Mouse (Mus musculus) liver, embryonic 14.5 days (tissue): Measurements from ENCODE around the gene Chrnd.

Source experiments
- CTCF ChIP-seq: IDR thresholded peaks from 2 replicates; pipeline ENCODE4 v1.5.1; 2016; ENCODE audit warnings: antibody characterized with exemption, low read depth, control low read depth
- EP300 ChIP-seq: IDR thresholded peaks from 2 replicates; pipeline ENCODE4 v1.6.1; 2016; ENCODE audit warnings: antibody characterized with exemption, low read depth

DNA sequence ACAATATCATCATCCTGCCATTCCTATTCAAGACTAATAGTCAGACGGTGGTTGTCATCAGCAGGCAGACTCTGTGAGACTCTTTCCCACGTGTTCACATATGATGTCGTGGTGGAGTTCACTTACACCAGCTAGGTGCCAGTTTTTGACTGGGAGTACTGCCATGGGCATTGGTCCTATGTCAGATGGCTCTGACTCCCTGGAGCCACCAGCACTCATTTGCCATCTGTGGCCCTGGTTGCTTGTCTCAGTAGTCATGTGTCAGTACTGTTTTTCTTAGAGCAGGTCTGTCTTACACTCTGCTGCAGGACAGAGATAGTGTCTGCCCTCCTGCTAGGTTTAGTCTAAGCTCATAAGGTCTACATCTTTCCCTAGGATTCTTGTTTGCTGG, 36.7 kb downstream of the Chrnd start:
- TF ChIP-seq EP300, result no peak
- TF ChIP-seq CTCF, result no peak
